Mouse (Mus musculus) spleen, adult 2 months (tissue): ENCODE data around the gene Tuba8.

ENCODE experiments used
- CTCF ChIP-seq: fragments of 200-500 bp; IDR thresholded peaks from 2 replicates; pipeline ENCODE4 v1.5.1; 2011; ENCODE audit warnings: mild to moderate bottlenecking, inconsistent platforms; ENCODE audit not compliant: insufficient read depth, insufficient read length, insufficient replicate concordance; ENCODE audit errors: extremely low read depth
- POLR2A ChIP-seq: fragments of 200-500 bp; IDR thresholded peaks from 2 replicates; pipeline ENCODE4 v1.6.1; 2011; ENCODE audit warnings: low read depth, low read length, inconsistent platforms

- no peak for TF ChIP-seq POLR2A
- TF ChIP-seq CTCF, result no peak
Measured at GRCm38 (mm10) chr6:121236386-121236785, 25.9 kb downstream of the Tuba8 start.
